Mouse (Mus musculus): ENCODE measurements at regions not wholly inside any gene's neighbourhood (a gene's known extent, or its start where the extent isn't known, plus 50 kb on each side); places are given as distances from the start of the nearest gene placed in this dataset.

GRCm38 (mm10) chrX:99280543-99280942, 144.6 kb downstream of the Efnb1 start:
- TF ChIP-seq GATA1 (IDR thresholded peaks at IDR 0.05; ENCODE audit: borderline replicate concordance, low read length) (no peak), FLI1 (IDR thresholded peaks at IDR 0.05; ENCODE audit: low read length) (no peak)
